Mouse (Mus musculus) spleen, postnatal 0 days (tissue): ENCODE data around the gene Ap2a1. TPM values are rescaled to one million over a fixed set of nuclear protein-coding genes. Genes with fewer than 3 reads are reported as not detected.

Experiments used
- polyA plus RNA-seq: library from polyadenylated mRNA; unstranded; fragments of >200 nt; fragmentation: Nextera tagmentation; extraction: Ambion mirVana; gene quantifications from 2 replicates; pipeline ENCODE4 v1.2.1, GENCODE M21; 2015

Ap2a1 gene
- 54.9 and 61.8 TPM in 2 replicates for polyA plus RNA-seq

DNA sequence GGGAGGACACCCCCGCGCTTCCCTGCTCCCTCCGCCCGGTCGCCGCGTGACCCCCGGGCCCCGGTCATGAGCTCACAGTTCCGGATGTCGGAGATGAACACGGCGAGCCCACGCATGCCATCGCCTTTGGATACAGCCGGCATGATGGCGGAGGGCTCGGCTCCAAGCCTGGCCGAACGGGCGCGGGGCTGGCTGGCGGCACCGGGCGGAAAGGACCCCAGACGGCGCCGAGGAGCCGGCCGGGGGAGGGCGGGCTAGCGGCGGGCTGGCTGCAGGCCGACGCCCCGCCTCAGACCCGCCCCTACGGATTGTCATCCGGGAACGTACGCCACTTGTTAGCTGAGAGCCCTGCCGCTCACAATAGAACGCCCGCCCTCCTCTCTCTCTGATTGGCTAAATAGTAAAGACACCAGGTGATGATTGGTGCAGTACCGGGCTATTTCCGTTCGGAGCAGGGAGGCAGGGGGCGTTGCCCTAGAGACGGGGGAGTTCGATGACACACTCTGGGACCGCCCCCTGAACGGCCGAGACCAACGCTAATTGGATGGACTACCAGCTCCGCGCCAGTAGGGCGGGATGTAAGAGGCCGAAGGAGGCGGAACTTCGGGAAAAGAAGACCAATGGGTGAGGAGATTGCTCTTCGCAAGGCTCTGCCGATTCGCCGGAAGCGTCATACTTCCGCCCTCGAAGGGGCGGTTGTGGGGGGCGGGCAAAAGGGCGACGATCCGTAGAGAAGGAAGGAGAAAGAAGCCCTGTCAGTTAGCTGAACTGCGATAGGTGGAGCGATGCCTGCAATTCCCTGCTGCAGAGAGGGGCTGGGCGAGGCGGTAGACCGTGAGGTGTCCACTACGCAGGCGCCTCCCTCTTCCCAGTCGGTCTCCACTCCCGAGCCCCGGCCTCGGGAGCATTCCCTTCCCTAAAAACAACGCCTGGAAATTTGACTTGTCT lies at the start of gene Ap2a1:
Gene Ap2a1 (minus strand): TSS at position 293 of the 948 bp plus-strand sequence.

DNA sequence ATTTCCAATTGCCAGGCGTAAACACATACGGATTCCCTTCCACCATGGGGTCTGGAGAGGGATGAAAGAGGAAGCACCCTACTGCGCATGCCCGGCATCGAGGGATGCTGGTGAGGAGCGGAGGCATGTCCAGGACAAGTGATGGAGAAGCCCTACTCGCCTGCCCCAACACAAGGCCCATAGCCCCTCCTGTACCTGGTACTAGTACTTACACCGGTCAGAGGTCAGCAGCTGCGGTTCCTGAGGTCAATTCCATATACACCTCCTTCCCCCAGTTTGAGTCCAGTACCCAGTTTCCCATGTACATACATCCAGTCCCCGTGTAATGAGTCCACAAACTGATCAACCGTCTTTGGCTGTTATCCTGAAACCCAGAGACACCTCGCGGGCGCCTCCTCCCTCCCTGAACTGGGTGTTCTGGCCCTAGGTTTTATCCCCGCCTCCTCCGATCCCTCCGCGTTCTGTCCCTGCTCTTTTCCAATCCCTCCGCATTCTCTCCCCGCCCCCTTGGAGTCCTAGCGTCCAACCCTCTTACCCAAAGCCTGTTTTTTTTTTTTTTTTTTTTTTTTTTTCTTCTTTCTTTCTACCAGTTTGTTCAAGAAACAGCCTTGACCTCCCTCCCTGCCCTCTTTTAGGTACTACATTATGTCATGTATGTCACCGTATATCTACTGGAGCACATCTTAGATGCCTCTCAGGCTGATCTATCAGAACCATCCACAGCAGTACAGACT lies 45.3 kb upstream of the Ap2a1 start, which contains the start of gene Cpt1c:
Gene Cpt1c (minus strand): TSS at position 469 of the 734 bp plus-strand sequence.

DNA sequence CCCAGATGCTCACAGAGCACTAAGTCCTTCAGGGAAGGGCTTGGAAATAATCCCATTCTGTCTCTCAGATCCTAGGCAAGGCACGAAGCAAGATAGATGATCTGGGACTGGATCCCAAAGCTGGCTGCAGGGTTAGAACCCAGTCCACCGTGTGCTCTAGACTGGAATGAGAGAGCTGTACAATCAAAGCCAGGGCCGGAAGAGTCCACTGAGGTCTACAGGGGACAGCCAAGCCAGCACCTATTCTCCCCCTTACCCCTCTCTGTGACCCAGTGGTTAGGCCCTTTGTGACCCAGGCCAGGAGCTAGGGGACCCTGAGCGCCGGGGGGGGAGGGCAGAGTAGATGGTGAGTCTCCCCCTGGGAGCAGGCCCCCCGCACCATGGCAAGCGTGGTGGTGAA lies 13.6 kb upstream of the Ap2a1 start, which contains the start of gene Tsks:
Gene Tsks (plus strand): TSS at position 301 of the 400 bp plus-strand sequence.

DNA sequence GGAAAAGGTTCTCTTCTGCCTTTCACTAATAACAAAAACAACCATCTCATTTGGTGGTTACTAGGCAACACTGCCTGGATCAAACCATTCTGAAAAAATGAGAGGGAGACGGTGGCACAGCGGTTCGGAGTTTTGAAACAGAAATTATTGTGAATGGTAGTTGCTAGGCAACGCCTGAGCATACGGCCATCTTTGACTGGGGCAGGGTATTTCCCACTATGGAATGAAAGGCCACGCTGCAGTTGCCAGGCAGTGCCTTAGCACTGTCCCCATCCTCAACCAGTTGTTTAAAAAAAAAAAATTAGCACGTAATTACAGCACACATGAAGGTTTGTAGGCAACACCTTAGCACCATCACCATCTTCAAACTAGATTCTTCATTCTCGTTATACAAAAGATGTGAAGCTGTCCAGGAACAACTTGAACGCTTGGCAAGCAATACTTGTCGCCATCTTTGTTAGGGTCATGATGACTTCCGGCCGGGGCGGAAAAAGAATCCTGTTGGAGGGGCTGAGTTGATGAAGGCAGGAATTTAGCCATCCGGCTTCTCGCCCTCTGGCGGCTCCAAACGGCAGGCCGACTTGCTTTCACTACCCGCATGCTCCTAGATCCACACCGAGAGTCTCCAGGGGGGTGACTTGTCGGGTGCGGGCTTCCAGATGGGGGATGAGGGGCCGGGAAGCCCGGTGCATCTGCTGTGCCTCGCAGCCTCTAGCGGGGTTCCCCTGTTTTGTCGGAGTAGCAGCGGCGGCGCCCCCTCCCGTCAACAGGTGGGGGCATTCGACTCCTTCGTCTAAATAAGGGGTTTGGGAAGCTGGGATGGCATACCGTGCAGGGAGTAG lies 33.5 kb downstream of the Ap2a1 start, which contains the start of gene Fuz:
Gene Fuz (plus strand): TSS at position 487 of the 842 bp plus-strand sequence.

DNA sequence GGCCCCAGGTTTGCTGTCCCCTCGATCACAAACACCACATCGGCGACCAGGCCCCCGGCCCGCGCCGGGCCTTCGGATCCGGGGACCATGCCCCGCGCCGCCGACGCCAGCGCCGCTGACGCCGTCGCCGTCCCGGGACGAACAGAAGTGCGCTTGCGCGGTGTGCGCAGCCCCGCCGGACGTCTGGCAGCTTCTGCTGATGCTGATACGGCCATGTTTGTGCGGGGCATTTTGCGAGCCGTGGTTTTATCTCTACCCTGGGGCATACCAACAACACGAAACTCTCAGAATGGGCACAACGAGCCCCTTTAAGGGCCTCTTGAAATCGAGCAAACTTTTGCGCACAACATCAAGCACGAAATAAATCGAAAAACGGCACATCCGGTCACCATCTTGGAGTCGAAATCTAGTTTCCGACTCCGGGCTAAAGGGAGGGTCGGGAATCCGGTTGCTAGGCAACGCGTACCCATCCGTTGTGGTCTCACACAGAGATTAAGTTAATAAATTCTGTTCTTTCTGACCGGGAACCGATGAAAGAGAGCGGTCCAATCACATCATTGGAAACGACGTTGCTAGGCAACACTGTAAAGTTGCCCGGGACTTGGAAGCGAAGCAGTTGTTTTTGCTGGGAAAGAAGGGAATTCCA lies 36.9 kb downstream of the Ap2a1 start, which contains the start of gene Med25:
Gene Med25 (minus strand): TSS at position 437 of the 646 bp plus-strand sequence.

DNA sequence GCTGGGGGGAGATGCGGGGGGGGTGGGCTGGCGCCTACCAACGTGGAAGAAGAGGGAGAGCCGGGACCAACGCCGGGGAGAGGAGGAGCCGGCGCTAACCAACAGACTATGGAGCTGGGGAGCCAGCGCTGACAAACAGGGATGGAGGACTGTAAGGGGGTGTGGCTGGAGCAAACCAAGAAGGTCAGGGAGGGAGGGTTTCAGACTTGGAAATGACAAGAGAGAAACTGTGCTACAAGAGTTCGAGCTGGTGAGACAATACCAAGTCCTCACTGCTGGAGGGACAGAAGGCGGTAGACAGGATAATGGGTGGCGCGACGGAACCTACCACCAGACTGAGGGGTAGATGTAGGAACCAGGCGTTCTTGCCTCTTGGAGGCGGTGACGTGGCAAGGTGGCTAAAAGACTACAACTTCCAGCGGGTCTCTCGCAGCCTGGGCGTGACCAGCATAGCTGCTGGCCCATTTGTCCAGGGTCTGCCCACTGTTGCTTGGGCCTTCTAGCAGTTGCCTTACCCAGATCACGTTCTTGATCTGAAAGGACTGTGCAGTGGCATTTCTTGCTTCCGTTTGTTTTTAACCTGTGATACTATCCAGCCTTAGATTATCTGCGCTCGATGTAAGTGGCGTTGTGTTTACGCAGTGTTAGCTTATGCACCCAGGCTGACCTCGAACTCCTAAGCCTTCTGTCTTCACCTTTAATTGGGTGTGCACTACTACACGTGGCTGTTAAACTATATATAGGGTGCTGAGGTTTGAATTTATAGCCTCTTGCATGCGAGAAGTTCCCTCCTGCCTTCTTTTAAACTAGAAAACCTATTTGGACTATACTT lies 59.4 kb downstream of the Ap2a1 start, which contains the start of gene Ptov1:
Gene Ptov1 (minus strand): TSS at position 92 of the 832 bp plus-strand sequence.

DNA sequence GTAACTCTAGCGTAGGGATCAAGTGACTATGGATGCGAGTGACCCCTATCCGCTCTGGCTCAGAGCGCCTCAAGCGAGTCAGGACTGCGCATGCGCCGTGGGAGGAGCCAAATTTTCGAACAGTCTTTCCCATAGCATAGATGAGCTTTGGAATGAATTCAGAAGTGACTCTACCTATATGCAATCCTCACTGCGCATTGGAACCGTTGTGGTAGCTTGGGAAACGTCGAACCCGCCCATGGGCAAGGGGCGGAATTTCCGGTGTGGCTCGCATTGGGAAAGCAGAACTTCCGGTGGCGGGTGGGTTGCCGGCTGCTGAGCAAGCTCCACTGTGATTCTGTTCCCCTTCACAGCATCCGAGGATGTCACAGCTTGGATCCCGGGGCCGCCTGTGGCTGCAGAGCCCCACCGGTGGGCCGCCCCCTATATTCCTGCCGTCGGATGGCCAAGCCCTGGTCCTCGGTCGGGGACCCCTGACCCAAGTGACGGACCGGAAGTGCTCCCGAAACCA lies 72.2 kb downstream of the Ap2a1 start, which contains the start of gene Pnkp:
Gene Pnkp (plus strand): TSS at position 98 of the 511 bp plus-strand sequence.

Other genes with a start within 250 kb of the Ap2a1 start
- not detected in 2 replicates for gene Izumo2, start 220.8 kb downstream of the Ap2a1 start, polyA plus RNA-seq
- gene Vrk3, start 181.1 kb downstream of the Ap2a1 start, polyA plus RNA-seq = 29.3 and 31.6 TPM in 2 replicates
- 0.34 and 0.58 TPM in 2 replicates for gene Zfp473, start 178.4 kb downstream of the Ap2a1 start, polyA plus RNA-seq
- 54.6 and 55.9 TPM in 2 replicates for gene Nup62, start 113.4 kb downstream of the Ap2a1 start, polyA plus RNA-seq
- gene Il4i1, start 113.1 kb downstream of the Ap2a1 start, polyA plus RNA-seq = 2.1 and 2.3 TPM in 2 replicates
- gene Atf5, start 112.8 kb downstream of the Ap2a1 start, polyA plus RNA-seq = 2.1 and 2.6 TPM in 2 replicates
- gene Akt1s1, start 80.5 kb downstream of the Ap2a1 start, polyA plus RNA-seq = 30.3 and 34.1 TPM in 2 replicates
- 34.9 and 39.2 TPM in 2 replicates for gene Tbc1d17, start 80.4 kb downstream of the Ap2a1 start, polyA plus RNA-seq
- gene Pnkp, start 72.4 kb downstream of the Ap2a1 start, polyA plus RNA-seq = 44.6 and 51.7 TPM in 2 replicates
- 75.8 and 108 TPM in 2 replicates for gene Ptov1, start 59.7 kb downstream of the Ap2a1 start, polyA plus RNA-seq
- 39.9 and 44.7 TPM in 2 replicates for gene Med25, start 36.8 kb downstream of the Ap2a1 start, polyA plus RNA-seq
- 6.4 and 7.7 TPM in 2 replicates for gene Fuz, start 33.4 kb downstream of the Ap2a1 start, polyA plus RNA-seq
- 0.17 TPM in 1 of 2 replicates, not detected in the other for gene Tsks, start 13.7 kb upstream of the Ap2a1 start, polyA plus RNA-seq
- gene Cpt1c, start 45.4 kb upstream of the Ap2a1 start, polyA plus RNA-seq = 3.7 and 4.5 TPM in 2 replicates
- gene Prmt1, start 57.1 kb upstream of the Ap2a1 start, polyA plus RNA-seq = 215 and 217 TPM in 2 replicates
- 54.1 and 62.3 TPM in 2 replicates for gene Irf3, start 68.2 kb upstream of the Ap2a1 start, polyA plus RNA-seq
- gene Bcl2l12, start 69.2 kb upstream of the Ap2a1 start, polyA plus RNA-seq = 28.5 and 32.0 TPM in 2 replicates
- gene Scaf1, start 86.9 kb upstream of the Ap2a1 start, polyA plus RNA-seq = 15.0 and 17.0 TPM in 2 replicates
- 25.6 and 26.0 TPM in 2 replicates for gene Rras, start 88.5 kb upstream of the Ap2a1 start, polyA plus RNA-seq
- 3.9 and 5.0 TPM in 2 replicates for gene Prr12, start 123.4 kb upstream of the Ap2a1 start, polyA plus RNA-seq
- 37.2 and 45.0 TPM in 2 replicates for gene Nosip, start 132.9 kb upstream of the Ap2a1 start, polyA plus RNA-seq
- 10.0 and 12.4 TPM in 2 replicates for gene Prrg2, start 133.2 kb upstream of the Ap2a1 start, polyA plus RNA-seq
- gene Rcn3, start 162.7 kb upstream of the Ap2a1 start, polyA plus RNA-seq = 80.3 and 93.9 TPM in 2 replicates
- gene Fcgrt, start 174.4 kb upstream of the Ap2a1 start, polyA plus RNA-seq = 59.4 and 86.0 TPM in 2 replicates
- gene Rps11, start 194.9 kb upstream of the Ap2a1 start, polyA plus RNA-seq = 1,257 and 1,307 TPM in 2 replicates
- 1,601 and 1,631 TPM in 2 replicates for gene Rpl13a, start 199.3 kb upstream of the Ap2a1 start, polyA plus RNA-seq
- gene Gm45713, start 206.7 kb upstream of the Ap2a1 start, polyA plus RNA-seq = 0.35 and 0.44 TPM in 2 replicates
- 7.2 and 9.3 TPM in 2 replicates for gene Flt3l, start 206.9 kb upstream of the Ap2a1 start, polyA plus RNA-seq
- gene Pih1d1, start 224.8 kb upstream of the Ap2a1 start, polyA plus RNA-seq = 45.1 and 48.9 TPM in 2 replicates
- 29.7 and 31.2 TPM in 2 replicates for gene Aldh16a1, start 225.1 kb upstream of the Ap2a1 start, polyA plus RNA-seq
- gene Slc17a7, start 234.5 kb upstream of the Ap2a1 start, polyA plus RNA-seq = not detected in 2 replicates